Mouse (Mus musculus): Measurements from ENCODE around the gene Mb. TPM values are rescaled to one million over a fixed set of nuclear protein-coding genes. Genes with fewer than 3 reads are reported as not detected.
"Not testable (repeated sequence)": the region's sequence is repeated elsewhere in the genome, so short reads cannot be mapped to it uniquely, and the experiment has no call there.

The Mb gene
- total RNA-seq, 2 experiments from 2014 or later: 2,592 to 3,528 TPM

GRCm38 (mm10) chr15:77065259-77065852 is 14.9 kb upstream of the Mb start:
- no peak for DNase-seq

- no peak for DNase-seq
Measured at GRCm38 (mm10) chr15:77062746-77063145, 12.3 kb upstream of the Mb start.

GRCm38 (mm10) chr15:77059416-77059815 is 8.9 kb upstream of the Mb start:
- not testable (repeated sequence) for DNase-seq

- DNase-seq: no peak
Measured at GRCm38 (mm10) chr15:77058566-77058965, 8.1 kb upstream of the Mb start.

GRCm38 (mm10) chr15:77056791-77057051 is 6.3 kb upstream of the Mb start:
- no peak for DNase-seq

- DNase-seq: no peak
Measured at GRCm38 (mm10) chr15:77056001-77056790, 5.7 kb upstream of the Mb start.

GRCm38 (mm10) chr15:77054611-77055175 is 4.2 kb upstream of the Mb start:
- DNase-seq: no peak

GRCm38 (mm10) chr15:77053021-77053420 is 2.6 kb upstream of the Mb start:
- no peak for DNase-seq

GRCm38 (mm10) chr15:77052176-77052575 is 1.7 kb upstream of the Mb start:
- DNase-seq: no peak

- peak; percentile 75 for DNase-seq
Measured at GRCm38 (mm10) chr15:77045609-77046008, 4.9 kb downstream of the Mb start.

- peak; percentile 44 for DNase-seq
Measured at GRCm38 (mm10) chr15:77044597-77045320, 5.7 kb downstream of the Mb start, which contains the start of gene Apol6. Gene Apol6 (plus strand): TSS chr15:77044729.

GRCm38 (mm10) chr15:77040784-77041183 is 9.7 kb downstream of the Mb start:
- DNase-seq: no peak

- DNase-seq: no peak
Measured at GRCm38 (mm10) chr15:77039211-77039700, 11.2 kb downstream of the Mb start.

GRCm38 (mm10) chr15:77037278-77038161 is 12.9 kb downstream of the Mb start:
- peak; percentile 88 for DNase-seq

- no peak for DNase-seq
Measured at GRCm38 (mm10) chr15:77036989-77037277, 13.5 kb downstream of the Mb start.

- DNase-seq: peak; percentile 95
Measured at GRCm38 (mm10) chr15:77036320-77036988, 14.0 kb downstream of the Mb start.

- no peak for DNase-seq
Measured at GRCm38 (mm10) chr15:77035643-77036042, 14.8 kb downstream of the Mb start.

- no peak for DNase-seq
Measured at GRCm38 (mm10) chr15:77034526-77034925, 15.9 kb downstream of the Mb start.

GRCm38 (mm10) chr15:77031271-77031670 is 19.2 kb downstream of the Mb start:
- no peak for DNase-seq

- DNase-seq: peak; percentile 68
Measured at GRCm38 (mm10) chr15:77029331-77029991, 21.0 kb downstream of the Mb start.

- peak; percentile 56 for DNase-seq
Measured at GRCm38 (mm10) chr15:77027675-77028074, 22.8 kb downstream of the Mb start.

Data from gastrocnemius, postnatal 25 days (tissue).